Mouse (Mus musculus): ENCODE data around the gene Itgad. TPM values are rescaled to one million over a fixed set of nuclear protein-coding genes. Genes with fewer than 3 reads are reported as not detected.
"Not testable (repeated sequence)": the region's sequence is repeated elsewhere in the genome, so short reads cannot be mapped to it uniquely, and the experiment has no call there.

The Itgad gene
- polyA plus RNA-seq, 1 experiment from 2014 or later, result not detected

DNA sequence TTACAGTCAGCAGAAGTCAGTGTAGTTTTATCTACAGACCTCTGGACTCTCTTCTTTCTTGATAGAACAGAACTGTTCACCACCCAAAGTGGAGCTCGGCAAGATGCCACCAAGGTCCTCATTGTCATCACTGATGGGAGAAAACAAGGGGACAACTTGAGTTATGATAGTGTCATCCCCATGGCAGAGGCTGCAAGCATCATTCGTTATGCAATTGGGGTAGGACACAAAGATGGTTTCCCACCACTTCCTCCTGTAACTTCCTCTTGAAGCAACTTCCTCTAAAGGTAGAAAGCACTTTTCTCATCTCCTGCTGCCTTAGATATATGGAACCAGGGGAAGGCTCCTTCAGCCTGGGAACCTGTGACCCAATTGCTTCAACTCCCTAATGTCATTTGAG, 20.6 kb upstream of the Itgad start:
- H3K36me3 ChIP-seq, result no peaks in the 10 kb centered on the region
- no peak for ATAC-seq (ENCODE audit: insufficient number of reproducible peaks, insufficient read depth, low FRiP score, low TSS enrichment)
- no peaks in the 10 kb centered on the region for H3K4me1 ChIP-seq

DNA sequence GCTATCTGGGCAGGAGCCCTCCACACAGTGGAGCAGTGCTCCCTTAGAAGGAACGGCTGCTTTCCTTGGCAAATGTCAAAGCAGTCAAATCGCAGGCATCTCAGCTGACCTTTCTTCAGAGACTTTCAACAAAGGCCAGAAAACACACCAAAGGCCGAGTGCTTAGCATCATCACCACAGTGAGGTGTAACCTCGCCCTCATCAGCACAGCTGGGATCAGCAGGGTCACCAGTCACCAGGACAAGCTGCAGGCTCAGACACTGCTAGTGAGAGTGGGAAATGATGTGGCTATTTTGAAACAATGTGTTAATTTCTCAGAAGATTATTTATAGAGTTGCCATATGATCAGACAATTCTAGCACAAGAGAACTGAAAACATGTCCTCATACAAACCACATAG, 17.2 kb upstream of the Itgad start:
- Histone ChIP-seq H3K27me3 (no peaks in the 10 kb centered on the region), H3K4me1 (no peaks in the 10 kb centered on the region), H3K4me3 (no peak overlapping the region), H3K27ac (no peak overlapping the region), H3K9ac (no peak overlapping the region), H3K36me3 (no peaks in the 10 kb centered on the region), H3K9me3 (no peaks in the 10 kb centered on the region), H3K4me2 (replicated peaks) (no peak overlapping the region)
- no peak for ATAC-seq (ENCODE audit: insufficient number of reproducible peaks, insufficient read depth, low FRiP score, low TSS enrichment)
- WGBS, result 56% methylated on average over 4 of the region's 4 CpGs

More for the DNA sequence above, 20.6 kb upstream of the Itgad start:
- H3K4me3 ChIP-seq, result no peak overlapping the region
- no peak overlapping the region for H3K9ac ChIP-seq
- no peaks in the 10 kb centered on the region for H3K9me3 ChIP-seq
- H3K27ac ChIP-seq, result no peak overlapping the region
- no peak overlapping the region for H3K4me2 ChIP-seq (replicated peaks)
- 85% methylated on average over 2 of the region's 2 CpGs for WGBS
- H3K27me3 ChIP-seq, result no peaks in the 10 kb centered on the region

DNA sequence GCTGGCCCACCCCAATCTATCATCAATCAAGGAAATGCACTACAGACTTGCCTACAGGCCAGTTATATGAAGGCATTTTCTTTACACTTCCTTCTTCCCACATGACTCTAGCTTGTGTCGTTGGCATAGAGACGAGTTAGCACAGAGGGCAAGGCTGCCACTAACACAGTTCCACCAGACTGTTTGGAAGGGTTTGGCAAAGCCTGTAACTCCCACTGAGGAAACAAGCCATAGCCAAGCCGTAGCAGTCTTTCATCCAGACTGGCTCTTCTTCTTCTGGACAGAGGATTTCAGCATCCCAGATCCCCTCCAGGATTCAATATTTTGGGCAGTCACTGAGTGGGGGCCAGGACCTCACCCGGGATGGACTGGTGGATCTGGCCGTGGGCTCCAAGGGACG, 14.6 kb upstream of the Itgad start:
- Histone ChIP-seq H3K27me3 (no peaks in the 10 kb centered on the region), H3K4me3 (no peak overlapping the region), H3K9me3 (no peaks in the 10 kb centered on the region), H3K4me2 (replicated peaks) (no peak overlapping the region), H3K27ac (no peak overlapping the region), H3K36me3 (no peaks in the 10 kb centered on the region), H3K4me1 (no peaks in the 10 kb centered on the region), H3K9ac (no peak overlapping the region)
- ATAC-seq (ENCODE audit: insufficient number of reproducible peaks, insufficient read depth, low FRiP score, low TSS enrichment), result no peak
- WGBS, result 96% methylated on average over 6 of the region's 6 CpGs

DNA sequence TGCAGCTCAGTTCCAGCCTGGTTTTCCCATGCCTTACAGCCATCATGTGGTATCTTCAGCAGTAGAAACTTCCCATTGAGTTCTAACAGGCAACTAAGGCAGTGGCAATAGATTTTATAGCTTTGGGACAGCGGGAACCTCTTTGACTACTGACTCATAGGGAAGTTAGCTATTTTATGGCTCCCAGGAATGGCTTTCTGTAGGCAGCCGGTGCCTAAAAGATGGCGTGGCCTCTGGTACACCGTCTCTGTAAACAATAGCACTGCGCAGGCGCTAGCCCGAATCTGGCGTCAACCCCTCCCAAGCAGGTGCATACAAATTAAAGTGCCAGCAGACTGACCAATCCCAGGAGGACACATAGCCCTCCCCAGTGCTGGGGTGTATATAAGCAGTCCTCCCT, 3.2 kb upstream of the Itgad start:
- Histone ChIP-seq H3K9ac (no peak overlapping the region), H3K36me3 (no peaks in the 10 kb centered on the region), H3K9me3 (no peaks in the 10 kb centered on the region), H3K27ac (no peak overlapping the region), H3K4me2 (replicated peaks) (no peak overlapping the region), H3K4me1 (no peaks in the 10 kb centered on the region), H3K27me3 (no peaks in the 10 kb centered on the region), H3K4me3 (no peak overlapping the region)
- ATAC-seq (ENCODE audit: insufficient number of reproducible peaks, insufficient read depth, low FRiP score, low TSS enrichment), result no peak
- 93% methylated on average over 8 of the region's 8 CpGs for WGBS

DNA sequence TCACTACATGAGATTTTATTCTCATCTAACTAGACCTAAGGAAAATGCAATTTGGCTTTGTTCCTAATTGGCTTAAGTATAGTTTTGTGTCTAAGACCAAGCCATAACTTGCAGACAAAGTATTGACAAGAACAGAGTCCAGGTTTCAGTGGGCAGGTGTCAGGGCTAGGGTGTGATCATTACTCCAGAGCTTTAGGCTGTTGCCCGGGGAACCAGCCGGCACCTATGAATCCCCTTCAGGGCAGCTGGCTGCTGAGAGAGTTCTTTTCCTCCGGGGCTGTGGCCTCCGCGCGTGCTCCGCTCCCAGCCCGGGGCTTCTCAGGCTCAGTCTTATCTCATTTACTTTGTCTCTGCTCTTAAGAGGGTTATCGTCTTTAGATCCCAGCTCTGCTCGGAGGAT, 748 bp downstream of the Itgad start:
- WGBS, result 71% methylated on average over 10 of the region's 10 CpGs
- no peak for ATAC-seq (ENCODE audit: insufficient number of reproducible peaks, insufficient read depth, low FRiP score, low TSS enrichment)

DNA sequence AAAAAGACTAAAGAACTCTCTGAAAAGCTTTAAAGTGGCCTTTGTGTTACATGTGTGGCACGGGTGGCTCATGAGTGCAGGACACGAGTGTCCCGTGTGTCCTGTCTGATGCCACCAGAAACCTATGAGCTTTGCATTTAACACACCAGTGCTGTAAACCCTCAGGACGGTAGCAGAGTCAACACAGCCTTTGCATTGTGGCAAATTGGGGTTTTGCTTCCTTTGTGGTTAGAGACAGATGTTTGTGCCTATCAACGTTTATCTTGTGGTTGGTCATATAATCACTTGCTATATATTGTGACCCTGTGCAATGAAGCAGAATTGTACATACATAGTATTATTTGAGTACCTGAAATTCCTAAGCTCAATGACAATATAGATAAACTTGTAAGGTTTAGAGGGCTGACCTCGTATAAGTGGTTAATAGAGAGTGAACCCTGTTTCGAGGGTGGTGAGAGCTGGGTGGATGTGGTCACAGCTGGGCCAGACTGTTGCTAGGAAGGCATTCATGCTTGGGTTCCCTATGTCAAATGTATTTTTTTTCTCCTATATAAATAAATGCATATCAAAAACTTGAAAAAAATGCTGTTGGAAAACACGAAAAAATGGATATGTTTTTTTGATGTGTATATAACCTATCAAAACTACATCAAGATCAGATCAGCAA, 4.6 kb downstream of the Itgad start:
- not testable (repeated sequence) for ATAC-seq (ENCODE audit: insufficient number of reproducible peaks, insufficient read depth, low FRiP score, low TSS enrichment); H3K27me3 ChIP-seq; H3K4me3 ChIP-seq; H3K4me1 ChIP-seq; H3K9me3 ChIP-seq; H3K4me2 ChIP-seq (replicated peaks); H3K36me3 ChIP-seq; H3K9ac ChIP-seq; H3K27ac ChIP-seq
- WGBS, result 81% methylated on average over 8 of the region's 8 CpGs

More for the DNA sequence above, 748 bp downstream of the Itgad start:
- Histone ChIP-seq H3K27me3 (no peaks in the 10 kb centered on the region), H3K27ac (no peak overlapping the region), H3K36me3 (no peaks in the 10 kb centered on the region), H3K9ac (no peak overlapping the region), H3K4me2 (replicated peaks) (no peak overlapping the region), H3K4me1 (no peaks in the 10 kb centered on the region), H3K9me3 (no peaks in the 10 kb centered on the region), H3K4me3 (no peak overlapping the region)

DNA sequence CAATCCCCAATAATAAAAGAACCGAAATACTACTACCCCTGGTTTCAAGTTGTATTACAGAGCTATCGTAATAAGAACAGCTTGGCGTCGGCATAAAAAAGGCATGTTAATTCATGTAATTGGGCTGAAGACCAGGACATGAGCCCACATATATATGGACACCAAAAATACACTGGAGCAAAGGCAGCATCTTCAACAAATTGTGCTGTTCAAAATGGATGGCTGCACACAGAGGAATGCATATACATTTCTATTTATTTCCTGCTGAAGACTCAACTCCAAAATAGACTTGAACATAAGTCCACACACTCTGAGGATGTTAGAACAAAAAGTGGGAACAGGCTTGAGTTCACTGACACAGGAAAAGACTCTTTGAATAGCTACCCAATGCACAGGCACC, 9.8 kb downstream of the Itgad start:
- ATAC-seq (ENCODE audit: insufficient number of reproducible peaks, insufficient read depth, low FRiP score, low TSS enrichment), result no peak
- WGBS, result 96% methylated on average over 4 of the region's 4 CpGs
- no peak overlapping the region for H3K27ac ChIP-seq

DNA sequence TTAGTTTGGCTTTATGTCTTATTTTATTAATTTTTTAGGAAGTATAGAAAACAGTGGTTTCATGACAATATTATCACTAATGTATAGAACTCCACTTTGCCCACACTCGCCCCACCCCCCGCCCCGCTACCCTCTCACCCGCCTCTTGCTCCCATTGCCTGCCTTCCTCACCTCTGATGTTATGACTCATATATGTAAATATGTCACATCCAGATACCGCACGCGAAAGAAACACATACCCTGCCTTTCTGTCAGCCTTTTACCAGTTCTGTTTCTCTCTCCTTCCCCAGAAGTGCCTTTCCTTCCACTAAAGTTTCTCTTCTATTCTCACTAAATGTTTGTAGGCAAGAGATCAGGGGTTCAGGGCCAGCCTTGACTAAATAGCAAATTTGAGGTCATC, 12.2 kb downstream of the Itgad start:
- Histone ChIP-seq H3K4me1 (no peaks in the 10 kb centered on the region), H3K4me2 (replicated peaks) (no peak overlapping the region), H3K9ac (no peak overlapping the region), H3K27ac (no peak overlapping the region), H3K27me3 (no peaks in the 10 kb centered on the region), H3K4me3 (no peak overlapping the region), H3K36me3 (no peaks in the 10 kb centered on the region), H3K9me3 (no peaks in the 10 kb centered on the region)
- WGBS, result 92% methylated on average over 7 of the region's 7 CpGs
- ATAC-seq (ENCODE audit: insufficient number of reproducible peaks, insufficient read depth, low FRiP score, low TSS enrichment), result no peak

More for the DNA sequence above, 9.8 kb downstream of the Itgad start:
- Histone ChIP-seq H3K9ac (no peak overlapping the region), H3K4me1 (no peaks in the 10 kb centered on the region), H3K36me3 (no peaks in the 10 kb centered on the region), H3K4me2 (replicated peaks) (no peak overlapping the region), H3K9me3 (no peaks in the 10 kb centered on the region), H3K27me3 (no peaks in the 10 kb centered on the region), H3K4me3 (no peak overlapping the region)

DNA sequence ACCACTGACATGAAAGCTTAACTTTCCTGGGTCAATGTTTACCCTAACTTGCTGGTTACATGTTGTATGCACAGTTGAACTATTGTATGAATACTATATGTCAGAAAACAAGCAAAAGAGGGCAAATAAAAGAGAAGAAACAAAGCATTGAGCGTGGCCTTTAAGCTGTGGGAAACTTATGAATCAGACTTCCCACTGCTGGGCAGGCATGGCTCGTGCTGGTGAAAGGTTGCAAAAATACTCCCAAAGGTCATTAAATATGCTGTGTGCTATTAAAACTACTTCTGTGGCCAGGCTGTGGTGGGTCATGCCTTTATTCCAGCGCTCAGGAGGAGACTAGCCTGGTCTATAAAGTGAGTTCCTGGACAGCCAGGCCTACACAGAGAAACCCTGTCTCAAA, 15.8 kb downstream of the Itgad start:
- no peak for ATAC-seq (ENCODE audit: insufficient number of reproducible peaks, insufficient read depth, low FRiP score, low TSS enrichment)
- Histone ChIP-seq H3K27me3 (no peaks in the 10 kb centered on the region), H3K4me1 (no peaks in the 10 kb centered on the region), H3K27ac (no peak overlapping the region), H3K9ac (no peak overlapping the region), H3K4me2 (replicated peaks) (no peak overlapping the region), H3K9me3 (no peaks in the 10 kb centered on the region), H3K4me3 (no peak overlapping the region), H3K36me3 (no peaks in the 10 kb centered on the region)
- 71% methylated on average over 3 of the region's 3 CpGs for WGBS

DNA sequence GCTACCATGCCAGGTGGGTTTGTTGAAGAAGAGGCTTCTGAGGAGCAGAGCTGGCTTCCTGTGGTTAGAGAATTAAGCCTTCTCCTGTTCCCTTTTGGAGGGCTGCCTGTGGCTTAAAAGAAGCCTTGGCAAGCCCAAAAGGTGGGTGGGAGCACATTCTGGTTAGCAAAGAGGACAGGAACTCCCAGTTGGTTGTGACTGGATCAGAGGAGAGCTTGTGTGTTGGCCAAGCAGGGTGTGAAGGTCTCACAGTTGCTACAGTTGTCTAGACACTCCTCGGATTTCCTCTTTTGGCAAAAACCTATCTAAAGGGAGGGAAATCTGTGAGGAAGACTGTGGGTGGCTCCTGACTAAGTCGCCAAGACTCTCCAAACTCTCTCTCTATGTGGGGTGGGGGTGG, 24.2 kb downstream of the Itgad start:
- no peak for ATAC-seq (ENCODE audit: insufficient number of reproducible peaks, insufficient read depth, low FRiP score, low TSS enrichment)
- H3K36me3 ChIP-seq, result no peaks in the 10 kb centered on the region
- H3K9ac ChIP-seq, result no peak overlapping the region
- no peaks in the 10 kb centered on the region for H3K4me1 ChIP-seq
- no peaks in the 10 kb centered on the region for H3K27me3 ChIP-seq
- 58% methylated on average over 2 of the region's 2 CpGs for WGBS
- H3K9me3 ChIP-seq, result no peaks in the 10 kb centered on the region
- H3K4me2 ChIP-seq (replicated peaks), result no peak overlapping the region
- H3K4me3 ChIP-seq, result no peak overlapping the region
- H3K27ac ChIP-seq, result no peak overlapping the region

DNA sequence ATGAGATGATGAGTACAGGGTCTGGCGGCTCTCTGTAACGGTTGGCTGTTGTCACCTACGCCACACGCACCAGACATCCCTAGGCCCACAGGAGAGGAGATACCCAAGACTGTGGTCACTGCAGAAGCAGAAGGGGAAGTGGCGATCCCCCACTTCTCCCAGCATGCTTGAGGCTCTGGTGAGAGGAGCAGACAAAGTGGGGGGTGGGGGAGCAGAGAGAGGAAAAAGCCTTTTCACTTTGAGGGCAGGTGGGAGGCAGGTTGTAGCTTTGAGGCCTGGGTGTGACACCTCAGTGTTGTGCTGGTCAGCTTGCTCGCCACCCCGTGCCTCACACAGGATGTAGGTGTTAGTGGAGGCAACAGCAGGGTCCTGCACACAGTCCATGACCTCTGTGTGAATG, 25.9 kb downstream of the Itgad start:
- no peak overlapping the region for H3K4me2 ChIP-seq (replicated peaks)
- ATAC-seq (ENCODE audit: insufficient number of reproducible peaks, insufficient read depth, low FRiP score, low TSS enrichment), result no peak
- no peaks in the 10 kb centered on the region for H3K27me3 ChIP-seq
- H3K9me3 ChIP-seq, result no peaks in the 10 kb centered on the region
- no peak overlapping the region for H3K27ac ChIP-seq
- H3K9ac ChIP-seq, result no peak overlapping the region
- WGBS, result 82% methylated on average over 7 of the region's 7 CpGs
- H3K4me1 ChIP-seq, result no peaks in the 10 kb centered on the region
- H3K4me3 ChIP-seq, result no peak overlapping the region
- H3K36me3 ChIP-seq, result no peaks in the 10 kb centered on the region

DNA sequence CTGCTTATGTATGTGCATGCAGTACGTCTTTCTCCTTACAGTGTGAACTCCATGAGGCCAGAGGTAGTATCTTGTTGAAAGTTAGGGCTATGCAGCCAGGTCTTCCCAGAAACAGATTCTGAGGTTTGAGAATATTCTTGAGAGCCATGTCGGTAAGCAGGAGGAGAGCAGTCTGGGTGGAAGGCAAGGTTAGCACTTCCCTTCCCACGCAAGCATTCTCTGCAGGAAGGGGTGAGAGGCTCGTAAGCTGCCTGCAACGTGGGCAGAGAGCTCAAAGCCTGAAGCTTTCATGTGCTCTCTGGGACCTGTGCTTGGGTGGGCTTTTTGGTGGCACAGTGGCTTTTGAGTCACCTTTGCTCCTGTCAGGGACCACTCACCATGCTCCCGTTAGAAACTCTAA, 26.4 kb downstream of the Itgad start:
- Histone ChIP-seq H3K4me1 (no peaks in the 10 kb centered on the region), H3K4me2 (replicated peaks) (no peak overlapping the region), H3K27me3 (no peaks in the 10 kb centered on the region), H3K4me3 (no peak overlapping the region), H3K9ac (no peak overlapping the region), H3K9me3 (no peaks in the 10 kb centered on the region), H3K36me3 (no peaks in the 10 kb centered on the region), H3K27ac (no peak overlapping the region)
- 63% methylated on average over 6 of the region's 6 CpGs for WGBS
- ATAC-seq (ENCODE audit: insufficient number of reproducible peaks, insufficient read depth, low FRiP score, low TSS enrichment), result no peak

DNA sequence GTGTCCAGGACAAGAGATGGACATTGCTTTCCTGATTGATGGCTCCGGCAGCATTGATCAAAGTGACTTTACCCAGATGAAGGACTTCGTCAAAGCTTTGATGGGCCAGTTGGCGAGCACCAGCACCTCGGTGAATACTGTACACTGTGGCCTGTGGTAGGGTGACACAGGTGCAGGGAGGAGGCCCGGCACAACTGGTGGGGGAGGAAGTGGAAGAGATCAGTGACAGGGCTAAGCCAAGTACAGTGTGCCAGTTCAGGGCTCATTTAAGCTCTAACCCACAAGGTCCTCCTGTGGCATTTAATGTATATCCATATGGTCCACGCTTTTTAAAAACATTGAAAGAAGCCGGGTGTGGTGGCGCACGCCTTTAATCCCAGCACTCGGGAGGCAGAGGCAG, 27.5 kb downstream of the Itgad start:
- 92% methylated on average over 10 of the region's 10 CpGs for WGBS
- H3K4me2 ChIP-seq (replicated peaks), result no peak overlapping the region
- H3K27me3 ChIP-seq, result no peaks in the 10 kb centered on the region
- ATAC-seq (ENCODE audit: insufficient number of reproducible peaks, insufficient read depth, low FRiP score, low TSS enrichment), result no peak
- H3K9me3 ChIP-seq, result no peaks in the 10 kb centered on the region
- no peak overlapping the region for H3K27ac ChIP-seq
- no peak overlapping the region for H3K4me3 ChIP-seq
- H3K36me3 ChIP-seq, result no peaks in the 10 kb centered on the region
- H3K9ac ChIP-seq, result no peak overlapping the region
- H3K4me1 ChIP-seq, result no peaks in the 10 kb centered on the region
